Mouse (Mus musculus) liver, adult 2 months (tissue): ENCODE data around the gene Foxl1. TPM values are rescaled to one million over a fixed set of nuclear protein-coding genes. Genes with fewer than 3 reads are reported as not detected.
A peak's percentile ranks its signal among the peaks of the same experiment; 100 is the strongest.

ENCODE experiments used
- DNase-seq: peaks from one replicate; pipeline ENCODE4 v3.0.0-alpha.2; 2011; ENCODE audit warnings: low read depth, low spot score; ENCODE audit errors: extremely low read depth
- H3K27ac ChIP-seq: fragments of 200-500 bp; replicated peaks from 2 replicates; pipeline ENCODE4 v1.5.1; 2012; ENCODE audit warnings: low read depth, mild to moderate bottlenecking, control low read depth, inconsistent platforms, low read length; ENCODE audit not compliant: insufficient read depth
- H3K27me3 ChIP-seq: fragments of 200-500 bp; 2 replicates; pipeline ENCODE4 v1.6.1; 2012; ENCODE audit warnings: mild to moderate bottlenecking, moderate library complexity, low read length, inconsistent platforms; ENCODE audit not compliant: control insufficient read depth, insufficient read depth
- H3K36me3 ChIP-seq: fragments of 200-500 bp; 2 replicates; pipeline ENCODE4 v1.6.1; 2012; ENCODE audit warnings: low read length, inconsistent platforms; ENCODE audit not compliant: control insufficient read depth, insufficient read depth
- H3K4me1 ChIP-seq: fragments of 200-500 bp; 2 replicates; pipeline ENCODE4 v1.6.1; 2011; ENCODE audit warnings: low read length; ENCODE audit not compliant: control insufficient read depth, insufficient read depth
- H3K4me3 ChIP-seq: fragments of 200-500 bp; 2 replicates; pipeline ENCODE4 v1.5.1; 2011; ENCODE audit warnings: low read depth, mild to moderate bottlenecking, control low read depth, low read length, moderate library complexity; ENCODE audit not compliant: insufficient read depth
- H3K79me2 ChIP-seq: fragments of 200-500 bp; 2 replicates; pipeline ENCODE4 v1.6.1; 2012; ENCODE audit warnings: inconsistent platforms, mild to moderate bottlenecking, low read length, moderate library complexity; ENCODE audit not compliant: control insufficient read depth, insufficient read depth
- H3K9ac ChIP-seq: fragments of 200-500 bp; 2 replicates; pipeline ENCODE4 v1.6.1; 2012; ENCODE audit warnings: low read depth, mild to moderate bottlenecking, control low read depth, inconsistent platforms, low read length
- CTCF ChIP-seq: fragments of 200-500 bp; IDR thresholded peaks from 2 replicates; pipeline ENCODE4 v1.5.1; 2011; ENCODE audit warnings: low read depth, low read length, control low read depth
- POLR2A ChIP-seq: fragments of 200-500 bp; IDR thresholded peaks from 2 replicates; pipeline ENCODE4 v1.6.1; 2011; ENCODE audit warnings: low read length, control low read depth; ENCODE audit not compliant: insufficient read depth; ENCODE audit errors: extremely low read depth
- WGBS: fragments of 180-500 bp; shearing (Covaris S2); methylation state at CpG from one replicate; pipeline ENCODE4 v1.1.7; 2018; 5-methylcytosine and 5-hydroxymethylcytosine counted together
- polyA plus RNA-seq: library from polyadenylated mRNA; depleted of rRNA; stranded (reverse); fragments of >200 nt; gene quantifications from 2 replicates; pipeline ENCODE4 v1.2.3, GENCODE M21; 2012; rRNA removed
- total RNA-seq: library from RNA; depleted of rRNA; stranded (reverse); fragments of >200 nt; gene quantifications from 2 replicates; pipeline ENCODE4 v1.2.3, GENCODE M21; 2014; rRNA removed

The Foxl1 gene
- total and polyA plus RNA-seq, 2 experiments, result not detected

DNA sequence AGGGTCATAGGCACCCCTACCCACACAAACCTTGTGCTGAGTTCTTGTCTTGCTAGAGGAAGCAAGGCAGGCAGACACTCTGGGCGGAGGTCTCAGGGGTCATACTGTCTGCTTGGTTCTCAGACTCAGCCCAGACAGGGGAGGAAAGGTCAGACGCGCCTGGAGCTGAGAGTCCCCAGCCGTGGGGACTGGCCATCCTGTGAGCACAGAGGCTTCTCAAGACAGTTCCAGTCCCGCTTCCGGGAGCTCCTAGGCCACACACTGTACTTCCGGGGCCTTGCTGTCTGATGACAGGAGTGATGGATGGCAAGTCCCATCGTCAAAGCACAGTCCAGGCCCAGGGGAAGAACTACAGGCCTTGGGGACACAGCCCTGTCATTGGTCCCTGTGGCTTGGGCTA lies 44.8 kb downstream of the Foxl1 start:
- TF ChIP-seq CTCF (no peak), POLR2A (no peak)
- Histone ChIP-seq H3K4me3 (no peak overlapping the region), H3K9ac (no peak overlapping the region), H3K79me2 (no peaks in the 10 kb centered on the region), H3K4me1 (no peaks in the 10 kb centered on the region), H3K27ac (no peak overlapping the region), H3K36me3 (no peaks in the 10 kb centered on the region), H3K27me3 (no peaks in the 10 kb centered on the region; the same call in 1 of the 2 replicates)
- no peak for DNase-seq
- 81% methylated on average over 8 of the region's 8 CpGs for WGBS

DNA sequence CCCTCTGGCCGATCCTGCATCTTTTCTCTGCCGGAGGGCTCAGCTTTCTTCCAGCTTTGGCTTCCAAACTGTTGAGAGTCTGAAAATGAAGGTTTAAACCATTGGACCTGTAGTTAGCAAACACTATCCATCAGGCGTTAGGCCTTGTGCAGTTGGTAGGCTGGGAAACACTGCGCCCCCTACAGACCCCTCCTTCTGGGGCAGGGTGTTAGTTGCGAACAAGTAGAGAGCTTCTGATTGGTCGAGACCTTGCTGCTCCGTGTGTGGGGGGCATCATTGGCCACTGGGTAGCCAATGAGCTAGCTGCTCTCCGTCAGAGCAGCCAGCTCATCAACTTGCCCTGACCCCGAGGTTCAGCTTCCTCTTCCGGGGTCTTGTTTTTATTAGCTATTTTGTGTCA lies 46.4 kb downstream of the Foxl1 start:
- no peak overlapping the region for H3K9ac ChIP-seq
- H3K4me1 ChIP-seq, result no peaks in the 10 kb centered on the region
- H3K4me3 ChIP-seq, result no peak overlapping the region
- no peaks in the 10 kb centered on the region; the same call in 1 of the 2 replicates for H3K27me3 ChIP-seq
- H3K27ac ChIP-seq, result no peak overlapping the region
- 68% methylated on average over 10 of the region's 10 CpGs for WGBS
- no peak for DNase-seq
- no peaks in the 10 kb centered on the region for H3K79me2 ChIP-seq
- TF ChIP-seq CTCF (no peak), POLR2A (no peak)
- H3K36me3 ChIP-seq, result no peaks in the 10 kb centered on the region

- Histone ChIP-seq H3K79me2 (no peaks in the 10 kb centered on the region), H3K36me3 (no peaks in the 10 kb centered on the region), H3K27ac (no peak overlapping the region), H3K9ac (no peak overlapping the region), H3K27me3 (no peaks in the 10 kb centered on the region; the same call in 1 of the 2 replicates), H3K4me1 (no peaks in the 10 kb centered on the region), H3K4me3 (no peak overlapping the region)
- DNase-seq, result no peak
- 67% methylated on average over 30 of the region's 30 CpGs for WGBS
- TF ChIP-seq CTCF (no peak), POLR2A (no peak)
Measured at GRCm38 (mm10) chr8:121174721-121175539, 47.2 kb downstream of the Foxl1 start.

DNA sequence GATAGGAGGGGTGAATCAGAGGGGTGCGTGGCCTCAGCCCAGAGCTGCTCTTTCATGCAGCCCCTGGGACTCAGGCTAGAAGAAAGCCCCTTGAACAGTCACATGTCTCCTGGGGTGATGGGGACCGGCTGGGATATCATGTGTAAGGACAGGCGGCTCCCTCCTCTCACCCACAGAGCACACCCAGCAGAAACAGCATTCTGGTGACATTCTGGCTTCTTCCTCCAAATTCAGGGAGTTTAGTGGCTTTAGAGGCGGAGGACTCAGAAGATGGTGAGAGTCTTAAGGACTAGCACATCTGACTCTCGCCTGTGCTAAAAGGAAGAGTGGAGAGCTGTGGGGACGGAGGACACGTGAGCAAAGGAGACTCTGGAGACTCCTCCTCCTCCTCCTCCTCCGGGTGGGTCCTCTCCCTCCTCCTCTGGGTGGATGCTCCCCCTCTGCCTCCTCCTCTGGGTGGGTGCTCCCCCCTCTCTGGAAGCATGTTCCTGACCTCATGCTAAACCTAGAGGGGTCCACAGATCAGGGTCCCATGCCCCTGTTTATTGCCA lies 47.9 kb downstream of the Foxl1 start:
- H3K36me3 ChIP-seq, result no peaks in the 10 kb centered on the region
- DNase-seq, result no peak
- TF ChIP-seq POLR2A (no peak), CTCF (no peak)
- H3K27me3 ChIP-seq, result no peaks in the 10 kb centered on the region; the same call in 1 of the 2 replicates
- H3K9ac ChIP-seq, result no peak overlapping the region
- no peaks in the 10 kb centered on the region for H3K79me2 ChIP-seq
- no peaks in the 10 kb centered on the region for H3K4me1 ChIP-seq
- 77% methylated on average over 8 of the region's 8 CpGs for WGBS
- no peak overlapping the region for H3K27ac ChIP-seq
- no peak overlapping the region for H3K4me3 ChIP-seq

- WGBS, result 37% methylated on average over 3 of the region's 3 CpGs
- no peak for TF ChIP-seq CTCF
- TF ChIP-seq POLR2A, result no peak
- peak; percentile 8 for DNase-seq
Measured at GRCm38 (mm10) chr8:121176291-121176690, 48.6 kb downstream of the Foxl1 start.

More at GRCm38 (mm10) chr8:121176291-121176690, 48.6 kb downstream of the Foxl1 start:
- H3K4me1 ChIP-seq, result no peaks in the 10 kb centered on the region
- no peak overlapping the region for H3K27ac ChIP-seq
- no peaks in the 10 kb centered on the region; the same call in 1 of the 2 replicates for H3K27me3 ChIP-seq
- H3K79me2 ChIP-seq, result no peaks in the 10 kb centered on the region
- no peak overlapping the region for H3K4me3 ChIP-seq
- H3K36me3 ChIP-seq, result no peaks in the 10 kb centered on the region
- H3K9ac ChIP-seq, result no peak overlapping the region

Other genes with a start within 250 kb of the Foxl1 start
- gene Foxf1, start 43.6 kb upstream of the Foxl1 start, total RNA-seq, result 1.3 and 1.4 TPM in 2 replicates
- gene Foxf1, start 43.6 kb upstream of the Foxl1 start, polyA plus RNA-seq, result 3.1 and 3.4 TPM in 2 replicates
- 23.6 and 29.5 TPM in 2 replicates for gene Mthfsd, start 19.5 kb upstream of the Foxl1 start, total RNA-seq
- 22.7 and 29.8 TPM in 2 replicates for gene Mthfsd, start 19.5 kb upstream of the Foxl1 start, polyA plus RNA-seq
- 0.07 TPM in 1 of 2 replicates, not detected in the other for gene Foxc2, start 11.8 kb upstream of the Foxl1 start, total RNA-seq
- 0.06 and 0.07 TPM in 2 replicates for gene Foxc2, start 11.8 kb upstream of the Foxl1 start, polyA plus RNA-seq